Mouse (Mus musculus) olfactory bulb, adult 2 months (tissue): ENCODE results near the gene AI467606.

Source experiments
- CTCF ChIP-seq: fragments of 200-500 bp; IDR thresholded peaks from 2 replicates; pipeline ENCODE4 v1.5.1; 2012; ENCODE audit warnings: low read depth, mild to moderate bottlenecking, low read length, moderate library complexity; ENCODE audit not compliant: insufficient read depth
- POLR2A ChIP-seq: fragments of 200-500 bp; IDR thresholded peaks from 2 replicates; pipeline ENCODE4 v1.6.1; 2012; ENCODE audit warnings: mild to moderate bottlenecking, low read depth, low read length, moderate library complexity; ENCODE audit not compliant: insufficient read depth

DNA sequence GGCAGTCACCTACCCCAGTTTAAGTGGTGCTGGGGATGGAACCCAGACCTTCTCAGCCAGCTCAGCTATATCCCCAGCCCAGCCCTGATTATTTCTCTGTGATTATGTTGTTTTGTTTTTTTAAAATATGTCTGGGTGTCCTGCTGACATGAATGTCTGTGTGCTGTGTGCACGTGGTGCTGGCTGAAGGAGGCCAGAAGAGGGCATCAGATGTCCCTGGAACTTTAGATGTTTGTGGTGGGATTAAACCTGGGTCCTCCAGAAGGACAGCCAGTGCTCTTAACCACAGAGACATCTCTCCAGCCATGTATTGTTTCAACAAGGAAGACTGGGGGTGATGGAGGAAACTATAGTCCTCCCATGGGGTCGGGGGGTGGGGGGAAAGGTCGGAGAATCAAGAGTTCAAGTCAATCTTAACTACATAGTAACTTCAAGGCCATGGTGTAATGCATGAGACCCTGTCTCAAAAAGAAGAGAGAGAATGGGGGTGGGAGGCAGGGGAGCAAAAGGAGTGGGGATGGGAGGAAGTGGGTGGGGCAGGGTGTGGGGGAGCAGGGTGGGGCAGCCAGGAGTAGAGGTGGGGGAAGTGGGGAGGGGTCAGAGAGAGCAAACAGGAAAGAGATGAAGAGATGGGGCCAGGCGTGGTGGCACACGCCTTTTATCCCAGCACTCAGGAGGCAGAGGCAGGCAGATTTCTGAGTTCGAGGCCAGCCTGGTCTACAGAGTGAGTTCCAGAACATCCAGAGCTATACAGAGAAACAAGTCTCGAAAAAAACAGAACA lies 49.7 kb downstream of the AI467606 start:
- TF ChIP-seq POLR2A (no peak), CTCF (no peak)
